Mouse (Mus musculus) right cerebral cortex, postnatal 25 days (tissue): ENCODE data around the gene Coq7.

Source experiments
- DNase-seq: peaks from one replicate; pipeline ENCODE4 v3.0.0; 2022

Gene Coq7

DNA sequence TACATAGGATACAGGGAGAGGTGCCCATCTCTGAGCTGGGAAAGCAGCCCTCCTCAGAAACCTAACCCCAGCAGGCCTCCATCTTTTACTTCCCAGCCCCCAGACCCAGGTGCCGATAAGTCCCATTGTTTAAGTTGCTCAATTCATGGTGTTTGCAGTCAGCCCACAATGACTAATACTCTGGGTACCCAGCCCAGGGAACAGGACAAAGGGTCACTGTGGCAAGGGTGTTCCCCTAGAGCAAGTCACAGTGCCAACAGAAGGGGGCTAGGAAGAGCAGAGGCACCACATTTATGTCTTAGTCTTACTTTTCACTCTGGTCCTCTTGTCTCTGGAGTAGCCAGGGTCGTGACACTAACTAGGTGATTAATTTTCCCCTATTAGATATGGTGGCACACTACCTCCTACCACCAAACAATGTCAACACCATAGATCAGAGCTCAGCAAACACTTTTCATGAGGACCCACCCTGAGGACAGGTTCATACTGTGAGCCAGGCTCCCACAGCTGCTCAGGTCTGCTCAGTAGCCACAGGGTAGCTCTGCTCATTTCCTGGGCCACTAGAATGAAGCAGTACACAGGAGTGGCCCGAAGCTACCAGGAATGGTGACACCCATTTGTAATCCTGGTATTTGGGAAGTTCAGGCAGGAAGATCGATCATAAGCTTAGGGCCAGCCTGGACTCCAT, 38.1 kb downstream of the Coq7 start:
- DNase-seq, result no peak

DNA sequence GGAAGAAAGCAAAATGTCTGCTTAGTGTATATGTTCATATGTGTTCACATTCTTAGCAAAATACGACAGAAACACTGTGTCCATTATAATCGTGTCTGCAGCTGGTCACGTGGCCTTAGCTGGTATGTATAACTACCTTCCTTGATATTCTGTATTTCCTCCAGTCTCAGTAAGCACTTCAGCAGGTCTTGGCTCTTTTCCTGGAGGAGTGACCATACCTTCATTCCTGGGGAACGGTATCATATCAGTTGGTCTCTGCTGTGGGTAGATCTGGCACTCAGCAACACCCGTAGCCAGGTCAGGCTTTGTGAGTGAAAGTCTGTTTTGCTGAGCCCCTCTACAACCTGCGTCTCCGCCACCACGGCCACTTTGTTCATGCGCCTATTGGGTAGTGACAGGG, 39.3 kb downstream of the Coq7 start:
- DNase-seq, result no peak

- peak; percentile 24 for DNase-seq
These were observed 41.6 kb downstream of the Coq7 start, which contains the start of gene Itpripl2 for GRCm38 (mm10) chr7:118491431-118492147. Gene Itpripl2, minus strand, starts transcription at chr7:118491975.

DNA sequence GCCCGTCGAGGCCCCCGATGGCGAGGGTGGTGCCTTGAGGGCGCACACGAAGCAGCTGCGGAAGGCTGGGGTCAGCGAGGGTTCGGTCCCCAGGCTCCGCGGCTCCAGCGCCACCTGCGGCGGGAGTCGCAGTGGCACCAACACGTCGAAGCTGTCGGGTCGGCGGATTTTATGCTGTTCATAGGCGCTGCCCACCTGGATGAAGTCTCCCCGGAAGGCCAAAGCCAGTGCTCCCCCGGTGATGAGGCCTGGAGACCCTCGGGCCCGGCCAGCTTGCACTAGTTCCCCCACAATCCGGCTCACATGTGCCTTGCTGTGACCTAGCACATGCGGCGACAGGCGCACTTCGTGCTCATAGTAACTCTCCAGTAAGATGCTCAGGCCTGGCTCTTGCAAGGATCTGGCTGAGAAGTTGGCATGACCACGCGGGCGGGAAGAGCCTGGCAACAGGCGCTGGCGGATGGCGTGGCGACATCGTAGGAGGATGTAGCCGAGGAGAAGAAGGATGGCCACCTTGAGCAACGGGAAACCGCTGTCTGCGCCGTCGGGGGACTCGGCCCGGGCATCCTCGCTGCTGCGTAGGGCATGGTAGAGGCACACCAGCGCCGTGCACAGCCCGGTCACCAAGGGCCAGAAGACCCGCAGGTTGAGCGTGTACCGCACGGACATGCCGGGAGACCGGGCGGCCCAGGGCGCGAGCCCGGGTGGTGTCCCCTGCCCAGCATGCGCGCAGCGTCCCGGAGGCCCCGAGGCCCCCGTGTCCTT, 42.3 kb downstream of the Coq7 start:
- no peak for DNase-seq

- no peak for DNase-seq
These were observed 43.2 kb downstream of the Coq7 start for GRCm38 (mm10) chr7:118489706-118490665.

DNA sequence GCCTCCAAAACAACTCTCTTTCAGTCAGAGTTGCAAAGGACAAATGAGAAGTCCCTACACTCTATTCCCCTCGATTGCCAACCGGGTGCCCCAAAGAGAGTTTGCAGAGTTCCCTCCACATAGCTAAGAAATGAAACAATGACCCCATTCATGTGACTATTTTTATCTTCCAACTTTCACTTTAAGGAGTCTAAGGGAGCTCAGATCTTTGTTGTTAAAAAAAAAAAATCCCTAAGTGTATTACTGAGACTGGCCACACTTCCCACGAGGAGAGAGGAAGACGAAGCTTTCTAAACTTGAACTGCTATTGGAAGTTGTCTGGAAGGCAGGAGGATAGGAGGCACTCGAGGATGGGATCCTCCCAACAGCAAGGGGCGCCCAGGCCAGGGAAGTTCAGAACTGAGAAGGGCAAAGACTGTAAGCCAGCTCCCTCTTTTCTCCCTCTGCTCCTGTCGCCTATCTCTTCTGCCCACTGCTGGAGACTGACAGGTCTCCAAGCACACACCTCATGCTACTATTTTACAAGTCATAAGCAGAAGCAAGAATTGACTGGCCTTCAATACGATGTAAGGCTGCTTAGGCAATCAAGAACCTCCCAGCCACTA, 45.0 kb downstream of the Coq7 start:
- no peak for DNase-seq

GRCm38 (mm10) chr7:118486917-118487316, 46.2 kb downstream of the Coq7 start:
- no peak for DNase-seq

DNA sequence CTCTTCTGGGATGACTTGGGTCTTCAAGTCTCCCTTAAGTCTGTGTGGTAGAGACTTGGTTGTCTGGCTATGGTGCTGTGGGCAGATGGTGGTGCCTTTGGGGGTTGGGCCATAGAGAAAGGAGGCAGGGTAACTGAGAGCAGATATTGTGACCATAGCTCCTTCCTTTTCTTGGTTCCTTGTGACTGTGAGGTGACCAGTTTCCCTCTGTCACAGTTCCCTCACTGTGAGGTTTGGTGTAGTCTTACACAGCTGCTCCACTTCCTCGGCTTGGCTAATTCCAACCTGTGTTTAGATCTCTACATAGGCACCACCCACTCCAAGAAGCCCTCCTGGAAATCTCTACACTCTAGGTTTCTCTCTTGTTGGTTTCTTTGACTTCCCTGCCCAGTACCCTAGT, 49.2 kb downstream of the Coq7 start:
- no peak for DNase-seq

GRCm38 (mm10) chr7:118482001-118482400, 51.2 kb downstream of the Coq7 start:
- no peak for DNase-seq

GRCm38 (mm10) chr7:118481047-118481810, 51.9 kb downstream of the Coq7 start:
- DNase-seq, result no peak

- DNase-seq, result no peak
These were observed 52.9 kb downstream of the Coq7 start for GRCm38 (mm10) chr7:118480160-118480709.

- no peak for DNase-seq
These were observed 54.3 kb downstream of the Coq7 start for GRCm38 (mm10) chr7:118478835-118479312.

DNA sequence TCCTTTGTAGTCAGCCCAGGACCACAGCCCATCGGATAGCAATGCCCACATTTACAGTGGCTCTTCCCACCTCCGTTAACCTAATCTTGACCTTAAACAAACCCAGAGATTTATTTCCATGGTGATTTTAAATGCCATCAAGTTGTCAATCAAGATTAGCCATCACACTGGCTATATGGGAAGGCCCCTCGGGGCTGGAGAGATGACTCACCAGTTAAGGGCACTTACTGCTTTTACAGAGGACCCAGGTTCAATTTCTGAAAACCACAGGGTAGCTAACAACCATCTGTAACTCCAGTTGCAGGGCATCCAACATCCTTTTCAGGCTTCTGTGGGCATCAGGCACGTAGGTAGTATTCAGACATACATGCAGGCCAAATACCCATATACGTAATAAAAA, 56.7 kb downstream of the Coq7 start:
- no peak for DNase-seq

DNA sequence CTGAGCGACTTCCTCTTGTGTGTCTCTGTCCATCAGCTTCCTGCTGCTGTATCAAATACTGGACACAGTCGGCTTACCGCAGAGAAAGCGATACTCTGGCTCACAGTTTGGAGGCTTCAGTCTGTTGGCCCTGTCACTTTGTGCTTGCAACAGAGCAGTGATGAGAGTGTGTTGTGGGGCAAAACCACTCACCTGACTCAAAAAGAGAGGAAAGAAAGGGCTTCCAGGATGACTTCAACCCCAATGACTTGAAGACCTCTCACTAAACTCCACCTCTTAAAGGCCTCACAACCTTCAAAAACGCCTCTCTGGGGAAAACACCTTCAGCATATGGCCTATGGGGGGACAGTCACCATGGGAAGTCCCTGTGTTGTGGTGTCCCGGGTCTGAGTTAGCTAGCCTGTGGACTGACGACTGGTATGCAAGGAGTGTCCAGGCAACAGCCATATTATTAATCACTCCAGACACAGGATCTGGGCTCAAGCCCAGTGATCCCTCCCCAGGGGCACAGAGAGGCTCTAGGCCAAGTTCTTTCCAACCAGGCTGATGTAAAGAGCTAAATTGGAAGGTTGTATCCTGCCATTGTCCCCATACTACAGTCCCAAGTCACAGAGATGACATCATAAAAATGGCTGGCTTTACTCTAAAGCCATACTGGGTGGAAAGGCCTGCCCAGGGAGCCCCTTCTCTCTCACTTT, 58.0 kb downstream of the Coq7 start:
- DNase-seq, result no peak

DNA sequence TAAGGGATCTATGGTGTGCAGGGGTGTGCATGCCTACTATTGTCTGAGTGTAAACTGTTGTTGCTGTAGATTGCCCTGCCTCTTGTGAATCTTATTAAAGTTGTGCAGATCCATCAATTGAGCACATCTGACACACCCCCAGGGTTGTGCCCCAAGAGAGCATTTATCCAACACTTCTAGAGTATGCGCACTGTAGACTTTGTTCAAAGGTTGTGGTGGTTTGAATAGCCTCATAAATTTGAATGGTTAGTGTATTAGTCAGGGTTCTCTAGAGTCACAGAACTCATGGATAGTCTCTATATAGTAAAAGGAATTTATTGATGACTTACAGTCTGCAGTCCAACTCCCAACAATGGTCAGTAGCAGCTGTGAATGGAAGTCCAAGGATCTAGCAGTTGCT, 60.3 kb downstream of the Coq7 start:
- DNase-seq, result no peak

DNA sequence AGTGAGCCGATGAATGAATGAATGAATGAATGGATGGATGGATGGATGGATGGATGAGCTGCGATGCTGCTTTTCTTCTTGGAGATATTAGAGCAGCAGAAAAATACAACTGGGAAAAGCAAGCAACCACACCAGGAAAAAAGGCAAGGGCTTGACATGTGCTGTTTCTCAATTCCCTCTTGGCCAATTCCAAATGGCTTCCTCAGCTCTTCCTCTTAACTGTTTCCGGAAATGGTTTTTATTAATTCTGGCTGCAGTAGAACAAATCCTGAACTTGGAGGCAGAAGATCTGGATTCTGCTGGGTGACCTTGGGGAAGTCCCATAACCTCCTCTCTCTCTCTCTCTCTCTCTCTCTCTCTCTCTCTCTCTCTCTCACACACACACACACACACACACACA, 65.1 kb downstream of the Coq7 start:
- no peak for DNase-seq

DNA sequence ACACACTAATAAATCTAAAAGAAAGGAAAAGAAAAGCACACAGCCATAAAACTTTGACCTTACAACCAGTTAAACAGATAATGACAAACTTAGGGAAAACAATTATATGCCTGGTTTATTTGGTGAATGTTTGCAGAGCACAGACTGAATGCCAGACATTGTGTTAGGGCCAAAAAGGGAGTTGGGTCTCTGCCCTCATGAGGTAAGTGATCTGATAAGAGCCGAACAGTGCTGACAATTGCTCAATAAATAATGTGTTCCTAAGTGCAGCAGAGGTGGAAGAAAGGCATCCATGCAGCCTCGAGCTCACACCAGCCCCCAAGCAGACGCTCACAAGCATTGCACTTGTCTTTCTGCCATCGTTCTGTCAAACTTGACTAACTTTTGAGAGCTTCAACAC, 68.7 kb downstream of the Coq7 start:
- no peak for DNase-seq

GRCm38 (mm10) chr7:118462818-118463762, 70.1 kb downstream of the Coq7 start:
- DNase-seq, result no peak
